Mouse (Mus musculus): ENCODE results near the gene Slc12a7. TPM values are rescaled to one million over a fixed set of nuclear protein-coding genes. Genes with fewer than 3 reads are reported as not detected.
"Not testable (repeated sequence)": the region's sequence is repeated elsewhere in the genome, so short reads cannot be mapped to it uniquely, and the experiment has no call there.

Gene Slc12a7
- polyA plus RNA-seq, 1 experiment: 6.0 TPM

DNA sequence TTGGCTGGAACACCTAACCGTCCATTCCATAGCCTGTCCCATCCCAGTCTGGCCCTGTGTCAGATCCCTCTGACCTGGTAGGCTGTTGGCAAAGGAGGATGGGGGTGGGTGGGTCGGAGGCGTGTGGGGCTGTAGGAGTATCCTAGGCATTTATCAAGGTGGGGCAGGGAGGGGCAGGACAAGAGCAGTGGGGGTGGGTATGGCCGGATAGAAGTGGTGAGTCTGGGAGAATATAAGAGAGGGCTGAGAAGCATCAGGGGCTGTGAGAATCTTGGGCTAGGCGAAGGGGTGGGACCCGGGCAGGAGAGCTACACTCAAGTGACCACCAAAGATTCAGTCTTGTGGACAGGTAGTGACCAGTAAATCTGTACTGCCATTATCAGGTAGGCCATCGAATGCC, 659 bp upstream of the Slc12a7 start:
- Histone ChIP-seq H3K4me3 (ENCODE audit: insufficient read depth, low read length) (no peak overlapping the region), H3K4me1 (ENCODE audit: control insufficient read depth, insufficient read depth, low read length) (0 out of 2 replicates have a peak, but pooled peaks cover 2% of the 10 kb centered on the region), H3K27ac (ENCODE audit: insufficient read depth, low read length) (no peak overlapping the region)
- no peak for TF ChIP-seq CTCF (IDR thresholded peaks at IDR 0.05; ENCODE audit: extremely low read depth, insufficient read depth, low read length)
- no peak for TF ChIP-seq POLR2A (IDR thresholded peaks at IDR 0.05; ENCODE audit: extremely low read depth, insufficient read depth, low read length)

DNA sequence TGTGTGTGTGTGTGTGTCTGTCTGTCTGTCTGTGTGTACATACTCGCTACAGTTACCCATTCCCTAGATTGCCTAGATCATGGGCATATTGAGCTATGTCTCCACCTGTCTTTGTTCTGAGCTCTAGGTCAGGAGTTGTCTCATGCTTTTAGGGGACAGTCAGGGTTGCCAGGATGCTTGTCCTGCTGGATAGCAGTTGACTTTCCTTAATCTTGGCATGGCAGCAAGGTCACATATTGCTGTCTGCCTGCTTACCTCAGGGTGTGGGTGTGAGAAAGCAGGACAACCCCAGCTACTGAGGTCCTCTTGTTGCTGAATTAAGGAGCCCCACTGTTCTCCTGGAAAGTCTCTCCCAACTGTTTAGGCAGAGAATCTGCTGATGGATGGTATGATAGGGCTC, 1.5 kb downstream of the Slc12a7 start:
- TF ChIP-seq POLR2A (IDR thresholded peaks at IDR 0.05; ENCODE audit: extremely low read depth, insufficient read depth, low read length) (no peak), CTCF (IDR thresholded peaks at IDR 0.05; ENCODE audit: extremely low read depth, insufficient read depth, low read length) (no peak)
- Histone ChIP-seq H3K4me1 (ENCODE audit: control insufficient read depth, insufficient read depth, low read length) (0 out of 2 replicates have a peak, but pooled peaks cover 2% of the 10 kb centered on the region), H3K27ac (ENCODE audit: insufficient read depth, low read length) (no peak overlapping the region), H3K4me3 (ENCODE audit: insufficient read depth, low read length) (no peak overlapping the region)

DNA sequence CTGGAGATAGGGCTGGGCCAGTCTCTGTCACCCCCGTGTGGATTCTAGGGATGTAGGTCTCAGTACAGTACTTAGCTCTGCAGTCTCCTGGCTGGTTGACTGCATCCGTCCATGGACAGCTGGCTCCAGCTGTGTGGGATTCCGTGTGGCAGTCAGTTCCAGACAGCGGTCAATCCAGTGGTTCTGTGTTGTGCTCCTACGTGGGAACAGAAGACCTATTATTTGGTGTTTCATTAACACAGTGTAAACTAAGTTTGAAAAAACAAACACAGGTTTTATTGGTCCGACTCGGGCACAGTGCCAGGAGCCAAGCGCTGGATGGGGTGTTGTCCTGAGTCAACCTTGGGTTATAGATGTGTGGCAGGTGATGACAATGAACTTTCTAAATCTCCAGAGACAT, 2.4 kb downstream of the Slc12a7 start:
- H3K27ac ChIP-seq (ENCODE audit: insufficient read depth, low read length): no peak overlapping the region
- TF ChIP-seq POLR2A (IDR thresholded peaks at IDR 0.05; ENCODE audit: extremely low read depth, insufficient read depth, low read length) (no peak), CTCF (IDR thresholded peaks at IDR 0.05; ENCODE audit: extremely low read depth, insufficient read depth, low read length) (no peak)
- H3K4me3 ChIP-seq (ENCODE audit: insufficient read depth, low read length): no peak overlapping the region
- H3K4me1 ChIP-seq (ENCODE audit: control insufficient read depth, insufficient read depth, low read length): 0 out of 2 replicates have a peak, but pooled peaks cover 2% of the 10 kb centered on the region

DNA sequence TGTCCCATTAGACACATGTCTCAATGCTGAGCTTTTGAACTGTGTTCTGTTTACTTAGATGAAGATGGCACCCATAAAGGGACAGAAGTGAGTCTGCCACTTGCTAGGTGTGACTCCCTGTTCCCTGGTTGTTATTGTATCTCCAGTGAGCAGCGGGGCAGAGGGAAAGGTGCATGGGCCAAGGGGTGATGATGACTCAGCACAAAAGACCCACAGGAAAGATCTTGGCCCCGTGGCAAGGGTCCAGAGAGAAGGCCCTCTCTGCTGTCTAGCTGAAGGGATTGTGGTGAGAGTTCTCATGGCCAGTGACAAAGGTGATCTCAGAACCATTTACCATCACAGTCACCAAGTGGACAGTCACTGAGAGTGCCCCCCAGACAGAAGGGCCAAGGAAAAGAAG, 3.0 kb downstream of the Slc12a7 start:
- Histone ChIP-seq H3K4me3 (ENCODE audit: insufficient read depth, low read length) (no peak overlapping the region), H3K4me1 (ENCODE audit: control insufficient read depth, insufficient read depth, low read length) (0 out of 2 replicates have a peak, but pooled peaks cover 2% of the 10 kb centered on the region), H3K27ac (ENCODE audit: insufficient read depth, low read length) (no peak overlapping the region)
- TF ChIP-seq POLR2A (IDR thresholded peaks at IDR 0.05; ENCODE audit: extremely low read depth, insufficient read depth, low read length): no peak
- TF ChIP-seq CTCF (IDR thresholded peaks at IDR 0.05; ENCODE audit: extremely low read depth, insufficient read depth, low read length): no peak

DNA sequence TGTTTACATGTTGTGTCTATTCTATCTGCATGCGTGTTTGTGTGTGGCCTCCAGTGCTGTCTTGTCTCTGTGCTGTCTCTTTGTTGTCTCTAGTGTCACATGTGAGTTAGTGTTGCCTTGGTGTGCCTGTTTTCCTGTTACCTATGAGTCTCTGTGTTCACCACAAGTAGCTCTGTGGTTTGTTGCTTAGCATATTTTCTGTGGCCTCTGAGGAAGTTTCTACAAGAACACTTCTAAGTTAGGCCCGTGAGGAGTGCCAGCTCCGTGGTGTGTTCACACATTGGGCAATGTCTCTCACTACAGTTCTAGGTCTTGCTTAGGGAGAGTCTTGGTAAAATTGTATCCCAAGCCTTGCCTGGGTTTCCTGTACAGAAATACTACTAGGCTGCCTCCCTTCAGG, 4.0 kb downstream of the Slc12a7 start:
- H3K27ac ChIP-seq (ENCODE audit: insufficient read depth, low read length): no peak overlapping the region
- no peak for TF ChIP-seq CTCF (IDR thresholded peaks at IDR 0.05; ENCODE audit: extremely low read depth, insufficient read depth, low read length)
- no peak for TF ChIP-seq POLR2A (IDR thresholded peaks at IDR 0.05; ENCODE audit: extremely low read depth, insufficient read depth, low read length)

DNA sequence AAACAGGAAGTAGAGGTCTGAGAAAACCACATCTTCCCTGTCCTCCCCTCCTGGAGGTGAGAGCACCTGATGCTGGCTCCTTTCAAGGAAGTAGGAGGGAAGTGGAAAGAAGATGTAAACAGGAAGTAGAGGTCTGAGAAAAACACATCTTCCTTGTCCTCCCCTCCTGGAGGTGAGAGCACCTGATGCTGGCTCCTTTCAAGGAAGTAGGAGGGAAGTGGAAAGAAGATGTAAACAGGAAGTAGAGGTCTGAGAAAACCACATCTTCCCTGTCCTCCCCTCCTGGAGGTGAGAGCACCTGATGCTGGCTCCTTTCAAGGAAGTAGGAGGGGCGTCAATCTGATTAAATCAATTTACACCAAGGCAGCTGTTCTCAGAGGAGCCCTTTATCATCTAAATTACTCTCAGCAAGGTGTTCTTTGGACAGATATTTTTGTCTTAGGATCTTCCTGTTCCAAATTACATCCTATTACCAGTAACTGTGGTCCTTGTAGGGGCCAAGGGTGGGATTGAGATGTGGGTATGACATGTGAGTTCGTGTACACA, 7.6 kb downstream of the Slc12a7 start:
- H3K4me1 ChIP-seq (ENCODE audit: control insufficient read depth, insufficient read depth, low read length); H3K4me3 ChIP-seq (ENCODE audit: insufficient read depth, low read length); H3K27ac ChIP-seq (ENCODE audit: insufficient read depth, low read length): not testable (repeated sequence)

More for the DNA sequence above, 4.0 kb downstream of the Slc12a7 start:
- Histone ChIP-seq H3K4me1 (ENCODE audit: control insufficient read depth, insufficient read depth, low read length) (0 out of 2 replicates have a peak, but pooled peaks cover 2% of the 10 kb centered on the region), H3K4me3 (ENCODE audit: insufficient read depth, low read length) (no peak overlapping the region)

DNA sequence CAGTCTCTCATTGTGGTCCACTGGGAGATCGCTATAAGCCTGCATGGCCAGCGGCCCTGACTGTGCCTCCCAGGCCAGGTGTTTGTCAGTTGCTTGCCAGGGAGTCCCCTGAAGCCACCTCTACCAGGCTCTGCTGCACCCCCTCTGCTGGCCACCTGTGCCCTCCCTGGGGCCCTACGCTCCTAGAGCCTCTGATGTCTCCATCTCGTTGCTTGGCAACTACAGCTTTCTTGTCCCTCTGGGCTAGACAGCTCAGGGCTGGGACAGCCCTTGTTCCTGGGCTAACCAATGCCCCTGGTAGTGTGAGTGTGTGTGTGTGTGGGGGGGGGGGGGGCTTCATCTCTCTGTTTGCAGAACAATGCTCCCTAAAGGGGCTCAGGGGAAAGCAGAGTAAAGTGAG, 10.1 kb downstream of the Slc12a7 start:
- no peak overlapping the region for H3K4me3 ChIP-seq (ENCODE audit: insufficient read depth, low read length)
- no peaks in the 10 kb centered on the region for H3K4me1 ChIP-seq (ENCODE audit: control insufficient read depth, insufficient read depth, low read length)
- TF ChIP-seq POLR2A (IDR thresholded peaks at IDR 0.05; ENCODE audit: extremely low read depth, insufficient read depth, low read length) (no peak), CTCF (IDR thresholded peaks at IDR 0.05; ENCODE audit: extremely low read depth, insufficient read depth, low read length) (no peak)
- H3K27ac ChIP-seq (ENCODE audit: insufficient read depth, low read length): no peak overlapping the region

DNA sequence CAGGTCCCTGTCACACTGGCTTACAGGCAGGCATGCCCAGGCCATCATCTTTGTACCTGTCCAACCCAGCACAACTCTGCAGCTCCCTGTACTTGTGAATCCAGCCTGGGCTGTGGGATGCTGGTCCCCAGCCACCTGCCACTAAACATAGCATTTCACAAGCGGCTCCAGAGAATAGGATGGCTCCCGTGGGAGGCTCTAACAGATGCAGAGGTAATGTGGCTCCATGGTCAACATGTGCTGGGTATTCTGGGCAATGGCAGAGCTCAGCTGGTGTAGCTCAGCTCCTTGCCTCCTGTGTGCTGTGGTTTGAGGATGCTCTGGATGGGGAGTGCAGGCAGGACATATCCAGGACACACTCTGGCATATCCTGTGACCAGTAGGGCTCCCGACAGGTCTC, 10.8 kb downstream of the Slc12a7 start:
- H3K27ac ChIP-seq (ENCODE audit: insufficient read depth, low read length): no peak overlapping the region
- TF ChIP-seq CTCF (IDR thresholded peaks at IDR 0.05; ENCODE audit: extremely low read depth, insufficient read depth, low read length) (no peak), POLR2A (IDR thresholded peaks at IDR 0.05; ENCODE audit: extremely low read depth, insufficient read depth, low read length) (no peak)
- H3K4me1 ChIP-seq (ENCODE audit: control insufficient read depth, insufficient read depth, low read length): no peaks in the 10 kb centered on the region
- H3K4me3 ChIP-seq (ENCODE audit: insufficient read depth, low read length): no peak overlapping the region

DNA sequence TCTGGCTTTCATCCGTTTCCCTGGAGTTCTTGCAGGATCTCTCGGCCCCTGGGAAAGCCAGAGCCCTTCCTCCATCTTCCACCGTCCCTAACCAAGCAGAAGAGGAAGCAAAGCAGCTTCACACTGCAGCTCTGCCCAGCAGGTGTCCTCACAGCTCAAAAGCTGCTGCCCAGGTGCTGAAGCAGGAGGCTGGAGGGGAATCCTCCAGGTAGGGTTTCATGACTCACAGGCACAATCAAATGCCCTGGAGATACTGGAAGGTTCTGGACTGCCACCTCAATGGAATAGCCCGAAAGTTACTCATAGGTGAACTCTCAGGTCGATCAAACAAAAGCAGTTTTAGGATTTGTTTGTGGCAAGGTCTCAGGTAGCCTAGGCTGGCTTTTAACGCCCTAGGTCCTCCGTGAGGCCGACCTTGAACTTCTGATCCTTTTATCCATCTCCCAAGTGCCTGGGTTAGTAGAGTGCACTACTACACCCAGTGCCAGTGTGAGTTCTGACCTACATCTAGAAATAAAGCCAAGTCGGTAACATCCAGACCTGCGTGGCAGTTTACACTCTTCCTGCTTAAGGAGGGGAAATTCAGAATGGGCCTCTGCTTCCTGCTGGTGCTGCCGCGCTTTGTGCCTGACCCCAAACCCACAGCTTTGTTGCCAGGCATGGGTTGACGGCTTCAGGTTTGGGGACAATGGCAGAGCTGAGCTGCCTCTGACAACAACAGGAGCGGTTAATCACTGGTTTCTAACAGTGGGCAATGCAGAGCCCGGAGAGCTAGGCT, 16.0 kb downstream of the Slc12a7 start:
- Histone ChIP-seq H3K4me3 (ENCODE audit: insufficient read depth, low read length) (no peak overlapping the region), H3K27ac (ENCODE audit: insufficient read depth, low read length) (no peak overlapping the region), H3K4me1 (ENCODE audit: control insufficient read depth, insufficient read depth, low read length) (no peaks in the 10 kb centered on the region)
- TF ChIP-seq POLR2A (IDR thresholded peaks at IDR 0.05; ENCODE audit: extremely low read depth, insufficient read depth, low read length): no peak
- no peak for TF ChIP-seq CTCF (IDR thresholded peaks at IDR 0.05; ENCODE audit: extremely low read depth, insufficient read depth, low read length)

DNA sequence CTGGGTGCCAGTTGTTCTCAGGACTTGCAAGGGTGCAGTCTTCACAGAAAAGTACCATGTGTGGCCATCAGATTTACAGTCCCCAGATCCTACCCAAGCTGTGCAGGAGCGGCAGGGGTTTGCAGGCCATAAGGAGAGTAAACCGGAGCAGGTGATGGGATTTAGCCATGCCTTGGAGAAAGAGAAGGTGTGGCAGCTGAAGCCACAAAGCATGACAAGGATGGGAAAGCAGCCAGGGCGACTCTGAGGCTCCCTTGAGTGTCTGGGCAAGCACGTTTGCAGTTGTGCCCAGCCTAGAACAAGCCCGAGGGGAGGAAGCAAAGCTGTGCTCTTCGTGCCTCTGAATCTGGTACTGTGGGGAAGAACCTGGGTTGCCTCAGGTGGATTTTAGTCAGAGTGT, 17.5 kb downstream of the Slc12a7 start:
- no peak for TF ChIP-seq CTCF (IDR thresholded peaks at IDR 0.05; ENCODE audit: extremely low read depth, insufficient read depth, low read length)
- Histone ChIP-seq H3K4me3 (ENCODE audit: insufficient read depth, low read length) (no peak overlapping the region), H3K27ac (ENCODE audit: insufficient read depth, low read length) (no peak overlapping the region), H3K4me1 (ENCODE audit: control insufficient read depth, insufficient read depth, low read length) (no peaks in the 10 kb centered on the region)
